Mouse (Mus musculus) c-Kit-negative CD71-positive TER-119-positive erythroid progenitor cells, embryonic 14.5 days (primary cell): ENCODE results near the gene Maff.

Source experiments
- DNase-seq: peaks from one replicate; pipeline ENCODE4 v3.0.0-alpha.2; 2013; ENCODE audit warnings: low read depth, low spot score

Gene Maff

GRCm38 (mm10) chr15:79329979-79330363 lies 16.4 kb upstream of the Maff start:
- DNase-seq: no peak

- DNase-seq: no peak
Measured at GRCm38 (mm10) chr15:79330521-79330920, 15.9 kb upstream of the Maff start.

DNA sequence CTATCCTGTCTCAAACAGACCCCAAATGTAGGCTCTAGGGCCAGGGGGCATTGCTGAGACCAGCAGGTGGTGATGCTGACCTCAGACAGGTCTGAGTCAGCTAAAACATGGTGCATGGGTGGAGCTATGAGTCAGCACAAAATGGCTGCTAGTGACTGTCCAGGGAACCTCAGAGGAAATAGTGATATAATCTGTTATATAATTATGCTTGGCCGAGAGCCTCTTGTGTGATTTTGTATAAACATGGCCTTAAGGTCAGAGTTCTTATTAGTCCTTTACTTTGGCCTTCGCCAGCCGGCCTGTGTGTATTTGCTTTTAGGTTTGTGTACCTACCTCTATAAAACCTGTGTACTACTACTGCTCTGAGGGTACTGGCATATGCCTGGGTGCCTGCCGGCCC lies 13.0 kb upstream of the Maff start:
- DNase-seq: peak; percentile 61

- DNase-seq: no peak
Measured at GRCm38 (mm10) chr15:79335061-79335655, 11.3 kb upstream of the Maff start.

DNA sequence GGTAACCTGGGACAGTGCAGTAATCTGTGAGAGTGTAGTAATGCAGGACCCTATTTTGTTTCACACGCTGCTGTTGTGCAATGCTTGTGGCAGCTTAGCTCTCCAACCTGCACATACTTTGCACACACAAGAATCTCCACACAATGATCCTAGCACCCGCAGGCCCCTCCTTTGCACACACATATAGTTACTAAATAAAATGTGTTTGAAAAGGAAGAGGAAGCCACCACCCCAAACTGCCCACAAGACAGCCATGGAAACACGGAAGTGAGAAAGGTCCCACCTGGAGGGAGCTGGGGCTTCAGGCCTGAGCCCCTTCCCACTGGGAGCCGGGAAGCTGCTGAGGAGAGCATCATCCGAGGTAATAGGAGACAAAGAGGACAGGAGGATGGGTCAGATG lies 7.4 kb upstream of the Maff start:
- no peak for DNase-seq

DNA sequence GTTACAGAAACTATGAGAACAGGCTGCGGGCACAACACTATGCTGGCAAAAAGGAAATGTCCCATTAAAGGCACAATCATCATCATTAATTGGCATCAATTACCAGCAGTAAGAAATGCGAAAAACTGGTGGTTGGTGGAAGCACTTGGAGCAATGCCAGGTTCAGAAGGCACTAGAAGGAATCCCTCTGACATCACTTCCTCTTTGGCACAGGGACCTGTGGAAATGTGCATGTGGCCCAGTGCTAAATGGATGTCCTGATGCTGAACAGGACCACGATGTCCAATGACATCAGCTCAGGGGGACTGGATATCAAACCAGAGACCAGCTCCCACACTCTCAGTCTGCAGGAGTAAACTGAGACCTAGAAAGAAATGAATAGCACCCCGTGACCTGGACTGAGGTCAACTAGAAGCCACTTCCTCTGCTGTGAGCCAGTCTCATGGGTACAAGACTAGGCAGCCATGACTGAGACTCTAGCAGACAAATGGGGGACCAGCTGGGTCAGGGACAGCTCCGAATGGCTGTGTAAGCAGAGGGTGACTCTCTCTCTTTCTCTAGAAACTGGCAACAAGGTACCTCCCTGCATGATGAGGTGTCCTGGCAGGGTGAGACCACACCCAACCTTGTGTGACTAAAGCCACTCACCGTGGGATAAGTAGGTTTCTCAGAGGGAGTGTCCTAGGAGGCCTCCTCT lies 3.6 kb upstream of the Maff start:
- DNase-seq: no peak

- no peak for DNase-seq
Measured at GRCm38 (mm10) chr15:79344627-79345026, 1.8 kb upstream of the Maff start.

DNA sequence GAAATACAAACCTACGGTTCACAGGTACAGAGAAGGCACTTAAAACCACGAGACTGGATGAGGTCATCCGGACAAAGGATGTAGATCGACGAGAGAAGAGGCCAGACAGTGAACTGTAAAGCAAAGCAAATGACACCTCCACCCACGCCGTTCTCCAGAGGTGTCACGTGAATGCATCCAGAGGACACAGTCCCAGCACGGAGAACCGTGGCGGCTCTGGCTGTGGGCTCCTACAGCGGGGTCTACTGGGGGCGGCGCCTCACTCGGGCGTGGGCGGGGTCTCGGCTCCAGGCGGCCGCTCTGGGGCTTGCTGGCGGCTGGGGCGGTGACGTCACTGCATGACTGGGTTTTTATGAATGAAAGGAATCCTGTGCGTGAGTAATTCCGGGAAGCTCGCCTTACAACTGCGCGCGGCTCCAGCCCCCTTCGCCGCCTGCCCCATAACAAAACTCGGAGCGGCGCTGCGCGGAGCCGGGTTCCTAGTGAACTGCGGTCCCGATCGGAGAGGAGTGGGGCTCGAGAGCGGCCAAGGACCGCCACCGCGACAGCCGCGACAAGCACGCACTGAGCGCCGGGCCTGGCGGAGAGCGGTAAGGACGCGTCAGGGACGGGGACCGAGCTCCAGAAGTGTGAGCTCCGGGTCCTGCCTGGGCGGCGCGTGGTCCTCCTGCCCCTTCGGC lies 884 bp downstream of the Maff start:
- DNase-seq: peak; percentile 33

- DNase-seq: peak; percentile 36
Measured at GRCm38 (mm10) chr15:79347845-79348506, 1.6 kb downstream of the Maff start.

DNA sequence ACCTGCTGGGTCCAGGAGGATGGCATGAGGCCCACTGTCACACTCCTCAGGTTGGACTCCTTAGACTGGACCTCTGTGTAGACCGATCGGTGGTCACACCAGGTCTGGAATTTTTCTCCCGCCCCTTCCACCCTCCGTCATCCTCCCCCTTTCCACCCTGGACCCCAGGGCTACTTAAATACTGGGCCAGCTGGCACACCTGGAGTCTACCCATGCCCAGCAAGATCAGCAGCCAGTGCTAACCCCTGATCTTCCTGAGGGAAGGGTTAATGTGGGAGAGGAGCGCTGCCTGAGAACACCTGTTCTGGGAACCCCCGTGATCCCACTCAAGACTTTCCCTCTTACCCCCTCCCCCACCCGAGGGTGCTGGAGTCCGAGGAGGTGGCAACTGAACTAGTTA lies 2.2 kb downstream of the Maff start:
- DNase-seq: no peak

DNA sequence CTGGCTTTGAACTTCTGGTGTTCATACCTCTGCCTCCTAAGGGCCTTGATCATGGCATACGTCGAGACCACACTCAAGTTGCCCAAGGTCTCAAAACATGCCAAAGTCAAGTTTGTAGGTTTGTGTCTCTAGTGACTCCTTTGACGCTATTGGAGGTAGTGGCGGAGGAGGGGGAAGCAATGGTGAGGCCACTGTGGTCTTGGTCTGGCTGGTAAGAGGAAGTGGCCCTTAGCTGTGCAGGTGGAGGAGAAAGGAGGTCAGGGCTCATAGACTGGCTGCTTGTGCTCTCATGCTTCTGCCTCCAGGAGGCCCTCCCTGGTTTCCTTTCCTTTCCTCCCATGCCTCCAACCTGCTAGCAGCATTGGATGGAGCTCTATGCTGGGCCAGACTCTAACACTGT lies 4.4 kb downstream of the Maff start:
- no peak for DNase-seq

- no peak for DNase-seq
Measured at GRCm38 (mm10) chr15:79351331-79351767, 4.9 kb downstream of the Maff start.

GRCm38 (mm10) chr15:79352479-79352878 lies 6.1 kb downstream of the Maff start:
- DNase-seq: no peak

DNA sequence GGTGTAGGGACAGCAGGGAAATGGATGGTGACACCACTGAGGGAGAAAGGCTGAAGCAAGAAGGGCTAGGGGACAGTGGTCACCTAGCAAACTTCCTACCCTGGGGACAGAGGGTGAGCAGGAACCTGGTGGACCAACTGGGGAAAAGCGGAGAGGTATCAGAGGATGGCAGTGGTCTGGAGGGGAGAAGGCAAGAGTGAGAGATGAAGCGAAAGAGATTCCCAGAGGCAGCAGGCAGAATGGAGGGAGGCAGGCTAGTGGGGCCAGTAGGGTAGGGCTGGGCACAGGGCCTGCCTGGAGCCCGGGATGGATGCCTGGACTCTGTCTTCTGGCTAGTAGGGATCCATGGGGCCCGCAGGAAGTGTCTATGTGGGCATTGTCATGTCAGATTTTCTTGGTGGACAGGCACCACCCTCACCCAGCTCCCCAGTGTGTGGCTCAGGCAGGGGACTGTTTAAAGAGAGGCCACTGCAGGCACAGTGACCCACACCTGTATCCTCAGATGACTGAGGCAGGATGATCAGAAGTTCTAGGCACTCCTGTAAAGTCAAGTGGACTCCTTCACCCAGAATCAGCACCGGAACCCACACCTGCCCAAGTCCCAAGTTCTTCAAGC lies 7.4 kb downstream of the Maff start:
- no peak for DNase-seq

- DNase-seq: no peak
Measured at GRCm38 (mm10) chr15:79354619-79355018, 8.2 kb downstream of the Maff start.

DNA sequence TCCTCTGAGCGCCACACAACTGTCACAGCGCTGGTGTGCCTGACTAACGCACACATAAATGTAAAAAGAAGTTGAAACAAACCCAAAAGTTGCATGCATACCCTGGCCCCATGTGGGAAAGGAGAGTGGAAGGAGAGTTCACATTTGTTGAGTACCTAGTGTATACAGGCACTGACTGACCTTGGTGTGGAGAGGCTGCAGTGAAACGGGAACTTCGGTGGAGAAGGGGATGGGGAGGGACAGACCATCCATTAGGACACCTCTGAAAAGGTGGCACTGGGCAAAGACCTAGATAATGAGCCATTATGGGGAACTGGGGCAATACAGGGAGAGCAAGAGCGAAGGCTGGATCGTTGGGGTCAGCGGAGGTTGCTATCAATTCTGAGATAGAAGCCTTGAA lies 10.1 kb downstream of the Maff start:
- DNase-seq: no peak

- no peak for DNase-seq
Measured at GRCm38 (mm10) chr15:79357036-79357911, 10.9 kb downstream of the Maff start.

DNA sequence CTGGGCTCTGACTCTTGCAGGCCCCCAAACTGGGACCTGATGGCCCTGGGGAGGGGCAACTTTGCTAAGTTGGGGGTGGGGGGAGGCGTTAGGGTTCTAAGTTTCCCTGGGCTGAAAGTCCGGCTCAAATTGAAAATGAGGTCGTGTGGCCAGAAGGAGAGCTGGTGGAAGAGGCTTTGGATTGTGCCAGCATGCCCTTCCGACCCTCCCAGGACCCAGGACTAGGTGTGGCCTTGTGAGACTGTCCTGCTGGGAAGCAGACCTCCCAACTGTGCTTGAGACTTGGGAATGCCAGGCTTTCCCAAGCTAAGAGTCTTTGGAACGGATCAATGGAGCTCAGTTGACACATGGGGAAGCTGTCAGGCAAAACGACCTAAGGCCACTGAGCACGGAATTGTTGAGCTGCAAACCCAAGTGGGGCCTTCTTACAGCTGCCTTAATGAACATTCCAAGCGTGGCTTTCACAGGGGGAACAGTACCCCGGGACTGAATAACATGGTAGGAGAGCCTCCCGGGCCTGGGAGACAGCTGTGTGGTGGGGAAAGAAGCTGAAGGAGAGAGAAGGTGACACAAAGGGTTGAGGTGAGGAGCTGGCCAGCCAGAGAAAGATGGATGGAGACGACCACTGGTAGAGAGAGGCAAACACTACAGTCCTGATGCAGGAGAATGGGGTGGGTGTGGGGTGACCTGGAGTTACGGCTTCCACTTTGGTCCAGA lies 11.7 kb downstream of the Maff start:
- DNase-seq: no peak

DNA sequence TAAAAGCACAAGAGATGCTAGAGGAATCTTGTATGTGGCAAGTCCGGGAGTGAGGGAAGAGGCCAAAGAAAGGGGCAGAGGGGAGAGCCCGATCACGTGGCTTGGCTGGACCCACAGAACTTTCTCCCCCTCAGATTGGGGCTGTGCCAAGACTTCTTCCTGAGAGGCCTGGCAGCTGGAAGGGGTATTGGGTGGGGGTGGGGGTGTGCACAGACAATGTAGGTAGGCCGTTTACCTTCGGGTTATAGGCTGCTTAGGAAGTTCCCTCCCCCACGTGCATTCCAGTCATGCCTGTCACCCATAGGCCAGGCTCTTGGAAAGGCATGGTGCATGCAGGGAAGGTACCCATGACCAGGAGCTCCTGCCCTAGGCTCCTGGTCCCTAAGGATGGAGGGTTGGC lies 13.5 kb downstream of the Maff start:
- DNase-seq: no peak

DNA sequence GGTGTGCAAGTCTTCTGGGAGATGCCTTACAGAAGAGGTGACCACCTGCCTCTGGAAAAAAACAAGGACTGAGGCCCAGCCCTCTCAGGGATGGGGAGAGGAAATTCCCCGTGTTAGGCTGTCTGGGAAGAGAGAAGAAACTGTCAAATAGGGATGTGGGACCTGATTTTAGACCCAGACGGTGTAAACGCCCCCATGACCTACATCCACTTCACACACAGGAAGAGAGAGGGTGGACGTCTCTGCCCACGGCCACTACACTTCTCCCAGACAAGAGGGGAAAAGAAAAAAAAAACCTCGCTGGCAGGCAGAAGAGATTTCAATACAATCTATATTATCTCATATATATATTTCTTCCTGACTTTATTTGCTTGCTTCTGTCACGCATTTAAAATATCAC lies 13.9 kb downstream of the Maff start:
- DNase-seq: no peak
